Mouse (Mus musculus) liver, embryonic 11.5 days (tissue): ENCODE measurements around the gene Gm45208. TPM values are rescaled to one million over a fixed set of nuclear protein-coding genes. Genes with fewer than 3 reads are reported as not detected.
A peak's percentile ranks its signal among the peaks of the same experiment; 100 is the strongest.

Experiments
- ATAC-seq: fragments of 200-750 bp; cut with Nextera tagmentation; replicated peaks from 2 replicates; pipeline ENCODE4 v1.8.0; 2017; ENCODE audit warnings: moderate number of reproducible peaks, mild to moderate bottlenecking, moderate TSS enrichment, moderate library complexity; ENCODE audit not compliant: low FRiP score
- DNase-seq: peaks from one replicate; pipeline ENCODE4 v3.0.0-alpha.2; 2017; ENCODE audit warnings: low spot score
- H3K27ac ChIP-seq: fragments of 300-500 bp; sonication (generic); 2 replicates; pipeline ENCODE4 v1.5.1; 2014; ENCODE audit warnings: mild to moderate bottlenecking, low read depth, low read length, control low read depth
- H3K27me3 ChIP-seq: fragments of 300-500 bp; sonication (generic); replicated peaks from 2 replicates; pipeline ENCODE4 v1.6.1; 2014; ENCODE audit warnings: low read length, mixed read lengths; ENCODE audit not compliant: control insufficient read depth, insufficient read depth
- H3K36me3 ChIP-seq: fragments of 300-500 bp; sonication (generic); 2 replicates; pipeline ENCODE4 v1.6.1; 2014; ENCODE audit warnings: mild to moderate bottlenecking, low read length, moderate library complexity, mixed read lengths; ENCODE audit not compliant: control insufficient read depth, insufficient read depth
- H3K4me1 ChIP-seq: fragments of 300-500 bp; sonication (generic); replicated peaks from 2 replicates; pipeline ENCODE4 v1.6.1; 2014; ENCODE audit warnings: low read length, mixed read lengths; ENCODE audit not compliant: control insufficient read depth, insufficient read depth
- H3K4me2 ChIP-seq: fragments of 300-500 bp; sonication (generic); 2 replicates; pipeline ENCODE4 v1.6.1; 2014; ENCODE audit warnings: mild to moderate bottlenecking, control low read depth, moderate library complexity
- H3K4me3 ChIP-seq: fragments of 300-500 bp; sonication (generic); 2 replicates; pipeline ENCODE4 v1.5.1; 2014; ENCODE audit warnings: low read depth, low read length, control low read depth
- H3K9ac ChIP-seq: fragments of 300-500 bp; sonication (generic); 2 replicates; pipeline ENCODE4 v1.6.1; 2014; ENCODE audit warnings: low read depth, low read length, control low read depth
- H3K9me3 ChIP-seq: fragments of 300-500 bp; sonication (generic); 2 replicates; pipeline ENCODE4 v1.6.1; 2016; ENCODE audit warnings: low read length, inconsistent platforms, mixed read lengths; ENCODE audit not compliant: control insufficient read depth
- WGBS: fragments of 180-500 bp; shearing (Covaris S2); extraction: QIAGEN DNeasy Blood & Tissue Kit; methylation state at CpG from one replicate; pipeline ENCODE4 v1.1.7; 2014; 5-methylcytosine and 5-hydroxymethylcytosine counted together
- polyA plus RNA-seq: library from polyadenylated mRNA; unstranded; fragments of >200 nt; fragmentation: Nextera tagmentation; extraction: Ambion mirVana; gene quantifications from 2 replicates; pipeline ENCODE4 v1.2.1, GENCODE M21; 2014

Gene Gm45208
- polyA plus RNA-seq, 1 experiment from 2014 or later, result not detected

- no peaks in the 10 kb centered on the region for H3K9me3 ChIP-seq
- no peak overlapping the region for H3K4me2 ChIP-seq
- no peak overlapping the region for H3K27ac ChIP-seq
- H3K4me1 ChIP-seq, result no peaks in the 10 kb centered on the region; the same call in 1 of the 2 replicates
- DNase-seq, result no peak
- no peak for ATAC-seq
- WGBS, result 68% methylated on average over 9 of the region's 9 CpGs
- no peak overlapping the region for H3K9ac ChIP-seq
- no peaks in the 10 kb centered on the region for H3K27me3 ChIP-seq
- no peak overlapping the region for H3K4me3 ChIP-seq
- H3K36me3 ChIP-seq, result no peaks in the 10 kb centered on the region; the same call in 1 of the 2 replicates
Observed at GRCm38 (mm10) chrX:7775501-7776205, 53.6 kb downstream of the Gm45208 start.

- no peak overlapping the region for H3K4me3 ChIP-seq
- H3K27me3 ChIP-seq, result no peaks in the 10 kb centered on the region
- DNase-seq (no peak), ATAC-seq (peak; percentile 67)
- H3K4me2 ChIP-seq, result no peak overlapping the region
- WGBS, result 41% methylated on average over 8 of the region's 8 CpGs
- H3K4me1 ChIP-seq, result no peaks in the 10 kb centered on the region; the same call in 1 of the 2 replicates
- H3K9ac ChIP-seq, result no peak overlapping the region
- no peaks in the 10 kb centered on the region; the same call in 1 of the 2 replicates for H3K36me3 ChIP-seq
- H3K9me3 ChIP-seq, result no peaks in the 10 kb centered on the region
- H3K27ac ChIP-seq, result peak overlapping the region; percentile 25; the same call in 1 of the 2 replicates
Observed at GRCm38 (mm10) chrX:7776329-7777082, 54.5 kb downstream of the Gm45208 start.

GRCm38 (mm10) chrX:7778450-7779244 lies 56.6 kb downstream of the Gm45208 start:
- Histone ChIP-seq H3K4me1 (no peaks in the 10 kb centered on the region; the same call in 1 of the 2 replicates), H3K27ac (peak overlapping the region; percentile 90), H3K4me2 (peak overlapping the region; percentile 46), H3K27me3 (no peaks in the 10 kb centered on the region), H3K4me3 (no peak overlapping the region), H3K9ac (no peak overlapping the region), H3K9me3 (no peaks in the 10 kb centered on the region), H3K36me3 (no peaks in the 10 kb centered on the region; the same call in 1 of the 2 replicates)
- WGBS, result 47% methylated on average over 7 of the region's 7 CpGs
- DNase-seq (no peak), ATAC-seq (peak; percentile 81)

GRCm38 (mm10) chrX:7779294-7779693 lies 57.2 kb downstream of the Gm45208 start:
- H3K27ac ChIP-seq, result peak overlapping the region; percentile 90
- no peak overlapping the region for H3K4me3 ChIP-seq
- peak overlapping the region; percentile 46 for H3K4me2 ChIP-seq
- no peak for DNase-seq
- ATAC-seq, result peak; percentile 69
- H3K9ac ChIP-seq, result peak overlapping the region; percentile 40
- WGBS, result 17% methylated on average over 3 of the region's 3 CpGs
- no peaks in the 10 kb centered on the region for H3K27me3 ChIP-seq
- no peaks in the 10 kb centered on the region; the same call in 1 of the 2 replicates for H3K4me1 ChIP-seq
- no peaks in the 10 kb centered on the region for H3K9me3 ChIP-seq
- no peaks in the 10 kb centered on the region; the same call in 1 of the 2 replicates for H3K36me3 ChIP-seq

Other genes with a start within 250 kb of the Gm45208 start
- 0.06 TPM in 1 of 2 replicates, not detected in the other for gene Foxp3, start 148.6 kb upstream of the Gm45208 start, polyA plus RNA-seq
- gene Ppp1r3f, start 148.0 kb upstream of the Gm45208 start, polyA plus RNA-seq, result 0.49 and 1.4 TPM in 2 replicates
- 32.5 and 35.3 TPM in 2 replicates for gene Ccdc22, start 116.7 kb upstream of the Gm45208 start, polyA plus RNA-seq
- 0.03 and 0.08 TPM in 2 replicates for gene Cacna1f, start 115.2 kb upstream of the Gm45208 start, polyA plus RNA-seq
- gene Syp, start 83.8 kb upstream of the Gm45208 start, polyA plus RNA-seq, result 0.69 and 0.95 TPM in 2 replicates
- gene Prickle3, start 65.0 kb upstream of the Gm45208 start, polyA plus RNA-seq, result 2.7 and 4.0 TPM in 2 replicates
- gene Plp2, start 50.9 kb upstream of the Gm45208 start, polyA plus RNA-seq, result 78.2 and 79.5 TPM in 2 replicates
- 0.06 TPM in 1 of 2 replicates, not detected in the other for gene Magix, start 41.0 kb upstream of the Gm45208 start, polyA plus RNA-seq
- 30.0 and 33.4 TPM in 2 replicates for gene Gpkow, start 25.1 kb upstream of the Gm45208 start, polyA plus RNA-seq
- gene Wdr45, start 7.9 kb upstream of the Gm45208 start, polyA plus RNA-seq, result 13.7 and 15.2 TPM in 2 replicates
- gene Praf2, start 6.2 kb downstream of the Gm45208 start, polyA plus RNA-seq, result 29.8 and 32.0 TPM in 2 replicates
- 4.7 and 6.5 TPM in 2 replicates for gene Ccdc120, start 28.7 kb downstream of the Gm45208 start, polyA plus RNA-seq
- gene Tfe3, start 40.3 kb downstream of the Gm45208 start, polyA plus RNA-seq, result 15.9 and 16.0 TPM in 2 replicates
- gene Gripap1, start 67.5 kb downstream of the Gm45208 start, polyA plus RNA-seq, result 45.0 and 47.2 TPM in 2 replicates
- gene Kcnd1, start 100.0 kb downstream of the Gm45208 start, polyA plus RNA-seq, result 0.84 and 0.94 TPM in 2 replicates
- gene Otud5, start 119.1 kb downstream of the Gm45208 start, polyA plus RNA-seq, result 32.2 and 33.1 TPM in 2 replicates
- 6.8 and 8.5 TPM in 2 replicates for gene Pim2, start 156.0 kb downstream of the Gm45208 start, polyA plus RNA-seq
- 12.5 and 14.4 TPM in 2 replicates for gene Slc35a2, start 161.8 kb downstream of the Gm45208 start, polyA plus RNA-seq
- gene Pqbp1, start 177.0 kb downstream of the Gm45208 start, polyA plus RNA-seq, result 91.5 and 95.3 TPM in 2 replicates
- gene Timm17b, start 177.1 kb downstream of the Gm45208 start, polyA plus RNA-seq, result 153 and 156 TPM in 2 replicates
- not detected in 2 replicates for gene Gm10491, start 185.6 kb downstream of the Gm45208 start, polyA plus RNA-seq
- not detected in 2 replicates for gene Gm10490, start 187.3 kb downstream of the Gm45208 start, polyA plus RNA-seq
- 0.56 and 0.67 TPM in 2 replicates for gene Pcsk1n, start 197.6 kb downstream of the Gm45208 start, polyA plus RNA-seq
- gene Eras, start 206.4 kb downstream of the Gm45208 start, polyA plus RNA-seq, result not detected in 2 replicates
- gene Hdac6, start 225.6 kb downstream of the Gm45208 start, polyA plus RNA-seq, result 21.1 and 22.5 TPM in 2 replicates